Mouse (Mus musculus) midbrain, embryonic 14.5 days (tissue): ENCODE results near the gene Mybl2. TPM values are rescaled to one million over a fixed set of nuclear protein-coding genes. Genes with fewer than 3 reads are reported as not detected.
A peak's percentile ranks its signal among the peaks of the same experiment; 100 is the strongest.

Source experiments
- ATAC-seq: fragments of 200-750 bp; cut with Nextera tagmentation; 2 replicates; pipeline ENCODE4 v1.8.0; 2017; ENCODE audit warnings: moderate number of reproducible peaks, moderate library complexity; ENCODE audit not compliant: low FRiP score, low TSS enrichment
- DNase-seq: peaks from one replicate; pipeline ENCODE4 v3.0.0-alpha.2; 2015
- H3K27ac ChIP-seq: fragments of 300-500 bp; sonication (generic); replicated peaks from 2 replicates; pipeline ENCODE4 v1.5.1; 2014; ENCODE audit warnings: mild to moderate bottlenecking, low read depth, low read length, moderate library complexity
- H3K27me3 ChIP-seq: fragments of 300-500 bp; sonication (generic); 2 replicates; pipeline ENCODE4 v1.6.1; 2014; ENCODE audit warnings: low read length, control low read depth, mixed read lengths; ENCODE audit not compliant: control insufficient read depth, insufficient read depth
- H3K36me3 ChIP-seq: fragments of 300-500 bp; sonication (generic); 2 replicates; pipeline ENCODE4 v1.6.1; 2014; ENCODE audit warnings: low read length, control low read depth; ENCODE audit not compliant: control insufficient read depth, insufficient read depth
- H3K4me1 ChIP-seq: fragments of 300-500 bp; sonication (generic); 2 replicates; pipeline ENCODE4 v1.6.1; 2014; ENCODE audit warnings: mild to moderate bottlenecking, antibody characterized with exemption, low read length, control low read depth; ENCODE audit not compliant: control insufficient read depth, insufficient read depth
- H3K4me2 ChIP-seq: fragments of 300-500 bp; sonication (generic); 2 replicates; pipeline ENCODE4 v1.6.1; 2014; ENCODE audit warnings: mild to moderate bottlenecking, low read length, moderate library complexity
- H3K4me3 ChIP-seq: fragments of 300-500 bp; sonication (generic); replicated peaks from 2 replicates; pipeline ENCODE4 v1.5.1; 2014; ENCODE audit warnings: low read depth, low read length
- H3K9ac ChIP-seq: fragments of 300-500 bp; sonication (generic); replicated peaks from 2 replicates; pipeline ENCODE4 v1.6.1; 2014; ENCODE audit warnings: mild to moderate bottlenecking, low read length, moderate library complexity
- H3K9me3 ChIP-seq: fragments of 300-500 bp; sonication (generic); 2 replicates; pipeline ENCODE4 v1.6.1; 2016; ENCODE audit warnings: low read length, control low read depth, mixed read lengths; ENCODE audit not compliant: control insufficient read depth
- whole genome bisulfite sequencing: fragments of 180-500 bp; shearing (Covaris S2); extraction: QIAGEN DNeasy Blood & Tissue Kit; methylation state at CpG from one replicate; pipeline ENCODE4 v1.1.7; 2014; 5-methylcytosine and 5-hydroxymethylcytosine counted together
- polyA plus RNA-seq: library from polyadenylated mRNA; unstranded; fragments of >200 nt; fragmentation: Nextera tagmentation; extraction: Ambion mirVana; gene quantifications from 2 replicates; pipeline ENCODE4 v1.2.1, GENCODE M21; 2014

The Mybl2 gene
- polyA plus RNA-seq, 1 experiment from 2014 or later = 4.2 TPM

GRCm38 (mm10) chr2:163061203-163062118 lies 7.0 kb downstream of the Mybl2 start:
- Histone ChIP-seq H3K27me3 (no peaks in the 10 kb centered on the region), H3K4me1 (no peaks in the 10 kb centered on the region), H3K4me2 (no peak overlapping the region), H3K27ac (no peak overlapping the region), H3K9ac (no peak overlapping the region), H3K4me3 (no peak overlapping the region), H3K9me3 (no peaks in the 10 kb centered on the region), H3K36me3 (no peaks in the 10 kb centered on the region)
- 82% methylated on average over 8 of the region's 8 CpGs for WGBS
- DNase-seq = no peak
- no peak for ATAC-seq

- Histone ChIP-seq H3K36me3 (no peaks in the 10 kb centered on the region), H3K9me3 (no peaks in the 10 kb centered on the region), H3K4me2 (no peak overlapping the region), H3K27ac (no peak overlapping the region), H3K9ac (no peak overlapping the region), H3K27me3 (no peaks in the 10 kb centered on the region), H3K4me3 (no peak overlapping the region), H3K4me1 (no peaks in the 10 kb centered on the region)
- DNase-seq (no peak), ATAC-seq (no peak)
- 76% methylated on average over 6 of the region's 6 CpGs for WGBS
Observed at GRCm38 (mm10) chr2:163062119-163062508, 7.6 kb downstream of the Mybl2 start.

- ATAC-seq = no peak
- H3K27ac ChIP-seq = no peak overlapping the region
- WGBS = 91% methylated on average over 6 of the region's 6 CpGs
- no peak for DNase-seq
- no peaks in the 10 kb centered on the region for H3K9me3 ChIP-seq
- no peaks in the 10 kb centered on the region for H3K27me3 ChIP-seq
- no peak overlapping the region for H3K4me3 ChIP-seq
- H3K4me1 ChIP-seq = no peaks in the 10 kb centered on the region
- no peak overlapping the region for H3K9ac ChIP-seq
- H3K4me2 ChIP-seq = no peak overlapping the region
- H3K36me3 ChIP-seq = no peaks in the 10 kb centered on the region
Observed at GRCm38 (mm10) chr2:163066326-163066725, 11.8 kb downstream of the Mybl2 start.

GRCm38 (mm10) chr2:163067233-163067632 lies 12.7 kb downstream of the Mybl2 start:
- Histone ChIP-seq H3K27me3 (no peaks in the 10 kb centered on the region), H3K4me3 (no peak overlapping the region), H3K36me3 (no peaks in the 10 kb centered on the region), H3K27ac (no peak overlapping the region), H3K4me2 (no peak overlapping the region), H3K4me1 (no peaks in the 10 kb centered on the region), H3K9ac (no peak overlapping the region), H3K9me3 (no peaks in the 10 kb centered on the region)
- DNase-seq (no peak), ATAC-seq (no peak)
- WGBS = 82% methylated on average over 1 of the region's 1 CpGs

GRCm38 (mm10) chr2:163070213-163070612 lies 15.7 kb downstream of the Mybl2 start:
- WGBS = 93% methylated on average over 3 of the region's 3 CpGs
- ATAC-seq (no peak), DNase-seq (peak; percentile 35)
- Histone ChIP-seq H3K27me3 (no peaks in the 10 kb centered on the region), H3K9me3 (no peaks in the 10 kb centered on the region), H3K4me1 (no peaks in the 10 kb centered on the region), H3K4me3 (no peak overlapping the region), H3K27ac (no peak overlapping the region), H3K9ac (no peak overlapping the region), H3K36me3 (no peaks in the 10 kb centered on the region), H3K4me2 (no peak overlapping the region)

GRCm38 (mm10) chr2:163071590-163071989 lies 17.1 kb downstream of the Mybl2 start:
- ATAC-seq = no peak
- Histone ChIP-seq H3K9me3 (no peaks in the 10 kb centered on the region), H3K9ac (no peak overlapping the region), H3K4me2 (no peak overlapping the region), H3K27ac (no peak overlapping the region), H3K27me3 (no peaks in the 10 kb centered on the region), H3K4me1 (no peaks in the 10 kb centered on the region), H3K36me3 (no peaks in the 10 kb centered on the region), H3K4me3 (no peak overlapping the region)
- WGBS = 92% methylated on average over 3 of the region's 3 CpGs
- DNase-seq = no peak

GRCm38 (mm10) chr2:163073023-163073757 lies 18.7 kb downstream of the Mybl2 start:
- no peak overlapping the region for H3K27ac ChIP-seq
- 97% methylated on average over 9 of the region's 9 CpGs for WGBS
- H3K27me3 ChIP-seq = no peaks in the 10 kb centered on the region
- H3K4me2 ChIP-seq = no peak overlapping the region
- no peaks in the 10 kb centered on the region for H3K9me3 ChIP-seq
- H3K4me1 ChIP-seq = no peaks in the 10 kb centered on the region
- no peaks in the 10 kb centered on the region for H3K36me3 ChIP-seq
- no peak overlapping the region for H3K9ac ChIP-seq
- H3K4me3 ChIP-seq = no peak overlapping the region
- DNase-seq (no peak), ATAC-seq (no peak)

GRCm38 (mm10) chr2:163074006-163074405 lies 19.5 kb downstream of the Mybl2 start:
- DNase-seq (no peak), ATAC-seq (no peak)
- no peak overlapping the region for H3K4me3 ChIP-seq
- 87% methylated on average over 7 of the region's 7 CpGs for WGBS
- H3K9me3 ChIP-seq = no peaks in the 10 kb centered on the region
- no peak overlapping the region for H3K4me2 ChIP-seq
- no peaks in the 10 kb centered on the region for H3K4me1 ChIP-seq
- no peaks in the 10 kb centered on the region for H3K27me3 ChIP-seq
- no peak overlapping the region for H3K9ac ChIP-seq
- H3K36me3 ChIP-seq = no peaks in the 10 kb centered on the region
- H3K27ac ChIP-seq = no peak overlapping the region
